Comparison of ENCODE assay signal across 8 mouse cellular contexts in genomic region chr14:25693271-25693887, GRCm38 (mm10). TPM values are rescaled to one million over a fixed set of nuclear protein-coding genes. Genes with fewer than 3 reads are reported as not detected.
A peak's percentile ranks its signal among the peaks of the same experiment; 100 is the strongest.
DNase-seq lines count a peak whose midpoint lies in the region; ATAC-seq and TF ChIP-seq lines count a peak whose summit lies in the region.

No protein-coding gene starts in this region.

- no peaks in the 10 kb centered on the region for H3K9me3 ChIP-seq in ES-E14 (ENCODE audit: control insufficient read depth, insufficient read depth, low read depth, low read length)
- no peaks in the 10 kb centered on the region for H3K9me3 ChIP-seq in hindbrain, embryonic 11.5 days (ENCODE audit: control insufficient read depth, low read length)
- H3K9me3 ChIP-seq in liver, embryonic 11.5 days (ENCODE audit: control insufficient read depth, low read length), result no peaks in the 10 kb centered on the region

- in situ Hi-C loops in ES-E14 (cut with MboI; ENCODE audit: low sequenced_read_pairs in 2 of 2, unreplicated experiment in 2 of 2), result no loop called here

- H3K4me2 ChIP-seq in hindbrain, embryonic 11.5 days (replicated peaks; ENCODE audit: low read depth, low read length), result peak overlapping the region; percentile 18; the same call in 1 of the 2 replicates
- peak overlapping the region; percentile 45 for H3K4me2 ChIP-seq in liver, embryonic 11.5 days

- H3K27me3 ChIP-seq in hindbrain, embryonic 11.5 days (ENCODE audit: control insufficient read depth, insufficient read depth, low read length), result no peaks in the 10 kb centered on the region
- no peaks in the 10 kb centered on the region for H3K27me3 ChIP-seq in liver, embryonic 11.5 days (replicated peaks; ENCODE audit: control insufficient read depth, insufficient read depth, low read length)

- peaks cover 0 to 14% of the 10 kb centered on the region in 2 experiments; a peak in 2 of 4 replicates for H3K4me1 ChIP-seq in ES-E14 (ENCODE audit: control insufficient read depth in 2 of 2, insufficient read depth in 2 of 2, low read length in 2 of 2, poor library complexity in 1 of 2)
- peaks cover 6% of the 10 kb centered on the region; the same call in 1 of the 2 replicates for H3K4me1 ChIP-seq in hindbrain, embryonic 11.5 days (replicated peaks; ENCODE audit: control insufficient read depth, insufficient read depth, low read length)
- peaks cover 24% of the 10 kb centered on the region for H3K4me1 ChIP-seq in liver, embryonic 11.5 days (replicated peaks; ENCODE audit: control insufficient read depth, insufficient read depth, low read length)

- WGBS in hindbrain, embryonic 11.5 days, result 76% methylated on average over 6 of the region's 6 CpGs
- WGBS in liver, embryonic 11.5 days, result 61% methylated on average over 6 of the region's 6 CpGs

- H3K4me3 ChIP-seq in ES-E14 (ENCODE audit: insufficient read depth in 1 of 2, low read depth in 1 of 2, low read length in 2 of 2, poor library complexity in 1 of 2, severe bottlenecking in 1 of 2), result peak overlapping the region in 1 of 2 experiments; percentile 45; a peak in 2 of 4 replicates
- 0 out of 2 replicates have a peak overlapping the region, but pooled peaks have one; percentile 88 for H3K4me3 ChIP-seq in hindbrain, embryonic 11.5 days (ENCODE audit: low read depth, low read length)
- H3K4me3 ChIP-seq in liver, embryonic 11.5 days (ENCODE audit: low read depth, low read length), result peak overlapping the region; percentile 95

- peaks cover 23% of the 10 kb centered on the region for H3K36me3 ChIP-seq in ES-E14 (ENCODE audit: control insufficient read depth, insufficient read depth, low read length, poor library complexity, severe bottlenecking)
- no peaks in the 10 kb centered on the region; the same call in 1 of the 2 replicates for H3K36me3 ChIP-seq in hindbrain, embryonic 11.5 days (ENCODE audit: control insufficient read depth, insufficient read depth, low read length)
- peaks cover 13% of the 10 kb centered on the region for H3K36me3 ChIP-seq in liver, embryonic 11.5 days (ENCODE audit: control insufficient read depth, insufficient read depth, low read length)

- peak; percentile 48 for ATAC-seq in hindbrain, embryonic 11.5 days (ENCODE audit: low FRiP score)
- ATAC-seq in liver, embryonic 11.5 days (replicated peaks; ENCODE audit: low FRiP score), result 0 out of 2 replicates have a peak, but pooled peaks have one; percentile 4

- peak overlapping the region; percentile 9; the same call in 1 of the 2 replicates for H3K9ac ChIP-seq in ES-E14 (ENCODE audit: insufficient read depth, low read depth, low read length, poor library complexity, severe bottlenecking)
- peak overlapping the region; percentile 42; the same call in 1 of the 2 replicates for H3K9ac ChIP-seq in hindbrain, embryonic 11.5 days (ENCODE audit: low read depth, low read length)
- H3K9ac ChIP-seq in liver, embryonic 11.5 days (ENCODE audit: low read depth, low read length), result 0 out of 2 replicates have a peak overlapping the region, but pooled peaks have one; percentile 38

- peak; percentile 61 for DNase-seq in cerebellum, adult 11-12 months
- DNase-seq in cerebellum, postnatal 4 days (ENCODE audit: low spot score in 2 of 2), result no peak
- DNase-seq in ES-E14 (ENCODE audit: low read depth, low spot score), result no peak
- no peak for DNase-seq in hindbrain, embryonic 11.5 days (ENCODE audit: low spot score)
- no peak for DNase-seq in liver, embryonic 11.5 days (ENCODE audit: low spot score)
- DNase-seq in adrenal gland, adult 18-20 months (ENCODE audit: low spot score in 2 of 2), result no peak
- no peak for DNase-seq in embryo, embryonic 9.5 days (ENCODE audit: extremely low spot score)
- no peak for DNase-seq in frontal cortex, postnatal 14 days (ENCODE audit: low spot score in 2 of 2)

- H3K27ac ChIP-seq in ES-E14 (ENCODE audit: insufficient read depth, low read depth, low read length, poor library complexity, severe bottlenecking), result no peak overlapping the region
- H3K27ac ChIP-seq in hindbrain, embryonic 11.5 days (ENCODE audit: low read depth, low read length), result no peak overlapping the region
- H3K27ac ChIP-seq in liver, embryonic 11.5 days (ENCODE audit: low read depth, low read length), result no peak overlapping the region

TF ChIP-seq in ES-E14, 5 proteins besides CTCF, POLR2A, EP300 and RAD21:
- no peak for TF ChIP-seq ZNF384 (IDR thresholded peaks at IDR 0.05; ENCODE audit: low read depth, low read length)
- no peak for TF ChIP-seq HCFC1 (IDR thresholded peaks at IDR 0.05; ENCODE audit: borderline replicate concordance, insufficient read depth, low read length)
- TF ChIP-seq ZC3H11A (IDR thresholded peaks at IDR 0.05; ENCODE audit: borderline replicate concordance, low read depth, low read length), result no peak
- no peak for TF ChIP-seq CHD2 (IDR thresholded peaks at IDR 0.05; ENCODE audit: low read depth, low read length)
- no peak for TF ChIP-seq MAFK (IDR thresholded peaks at IDR 0.05; ENCODE audit: insufficient read depth, low read depth, low read length)

RNA-seq across cellular contexts. Expression of gene Ppif, which starts 0.6 kb away (rescaled TPM):
- total RNA-seq in ES-E14 (2012; rRNA removed), result 24.9 and 27.0 TPM in 2 replicates
- polyA plus RNA-seq in hindbrain, embryonic 11.5 days (2014; fragmentation: Nextera tagmentation; extraction: Ambion mirVana), result 32.3 and 33.3 TPM in 2 replicates
- 96.3 and 97.0 TPM in 2 replicates for polyA plus RNA-seq in liver, embryonic 11.5 days (2014; fragmentation: Nextera tagmentation; extraction: Ambion mirVana)
- total RNA-seq in adrenal gland, adult 18-20 months (2021), result 10 to 100 TPM; 21.3 to 32.1 TPM
